Mouse (Mus musculus) megakaryocyte, embryonic 14.5 days (primary cell): ENCODE results near the gene Eps8l2.

ENCODE experiments used
- FLI1 ChIP-seq: IDR thresholded peaks from 2 replicates; pipeline ENCODE4 v1.6.1; 2012; ENCODE audit warnings: low read length, inconsistent platforms, mixed read lengths
- GATA1 ChIP-seq: IDR thresholded peaks from 3 replicates; pipeline ENCODE4 v1.6.1; 2012; ENCODE audit warnings: mixed read lengths, low read length, inconsistent platforms, borderline replicate concordance

- TF ChIP-seq GATA1 (no peak), FLI1 (no peak)
Observed at GRCm38 (mm10) chr7:141317619-141318132, 21.0 kb upstream of the Eps8l2 start.
